Mouse (Mus musculus) cortical plate, adult 2 months (tissue): Measurements from ENCODE around the gene Fat3.

Experiments used
- CTCF ChIP-seq: fragments of 200-500 bp; IDR thresholded peaks from 2 replicates; pipeline ENCODE4 v1.5.1; 2011; ENCODE audit warnings: mild to moderate bottlenecking, control low read depth, low read length; ENCODE audit not compliant: insufficient read depth; ENCODE audit errors: extremely low read depth
- POLR2A ChIP-seq: fragments of 200-500 bp; IDR thresholded peaks from 2 replicates; pipeline ENCODE4 v1.6.1; 2011; ENCODE audit warnings: mild to moderate bottlenecking, low read length, control low read depth; ENCODE audit not compliant: insufficient read depth; ENCODE audit errors: extremely low read depth

GRCm38 (mm10) chr9:16246741-16247140 is 254.3 kb downstream of the Fat3 start:
- TF ChIP-seq POLR2A (no peak), CTCF (no peak)
